Mouse (Mus musculus) thymus, adult 18-20 months (tissue): ENCODE data around the gene Ap2a2.
"Not testable (repeated sequence)": the region's sequence is repeated elsewhere in the genome, so short reads cannot be mapped to it uniquely, and the experiment has no call there.

Experiments used
- DNase-seq, 2 experiments: peaks; one replicate each; pipeline ENCODE4 v3.0.0; 2022; ENCODE audit warnings: mixed read lengths in 2 of 2

Gene Ap2a2

DNA sequence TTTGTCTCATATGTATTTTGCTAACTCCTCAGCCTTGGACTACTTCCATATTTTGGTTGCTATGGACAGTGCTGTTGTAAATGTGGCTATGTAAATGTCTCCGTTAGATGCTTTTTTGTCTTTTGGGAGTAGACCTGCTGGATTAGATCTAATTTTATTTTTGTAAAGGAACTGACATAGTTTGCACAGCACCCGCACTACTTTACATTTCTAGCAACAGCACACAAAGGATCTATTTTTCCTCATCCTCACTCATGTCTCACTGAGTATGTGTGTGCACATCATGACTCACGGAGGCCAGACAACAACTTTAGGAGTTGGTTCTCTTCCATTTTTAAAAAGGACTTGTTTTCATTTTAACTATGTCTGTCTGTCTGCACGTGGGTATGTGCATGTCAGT lies 45.7 kb downstream of the Ap2a2 start:
- no peak for DNase-seq

DNA sequence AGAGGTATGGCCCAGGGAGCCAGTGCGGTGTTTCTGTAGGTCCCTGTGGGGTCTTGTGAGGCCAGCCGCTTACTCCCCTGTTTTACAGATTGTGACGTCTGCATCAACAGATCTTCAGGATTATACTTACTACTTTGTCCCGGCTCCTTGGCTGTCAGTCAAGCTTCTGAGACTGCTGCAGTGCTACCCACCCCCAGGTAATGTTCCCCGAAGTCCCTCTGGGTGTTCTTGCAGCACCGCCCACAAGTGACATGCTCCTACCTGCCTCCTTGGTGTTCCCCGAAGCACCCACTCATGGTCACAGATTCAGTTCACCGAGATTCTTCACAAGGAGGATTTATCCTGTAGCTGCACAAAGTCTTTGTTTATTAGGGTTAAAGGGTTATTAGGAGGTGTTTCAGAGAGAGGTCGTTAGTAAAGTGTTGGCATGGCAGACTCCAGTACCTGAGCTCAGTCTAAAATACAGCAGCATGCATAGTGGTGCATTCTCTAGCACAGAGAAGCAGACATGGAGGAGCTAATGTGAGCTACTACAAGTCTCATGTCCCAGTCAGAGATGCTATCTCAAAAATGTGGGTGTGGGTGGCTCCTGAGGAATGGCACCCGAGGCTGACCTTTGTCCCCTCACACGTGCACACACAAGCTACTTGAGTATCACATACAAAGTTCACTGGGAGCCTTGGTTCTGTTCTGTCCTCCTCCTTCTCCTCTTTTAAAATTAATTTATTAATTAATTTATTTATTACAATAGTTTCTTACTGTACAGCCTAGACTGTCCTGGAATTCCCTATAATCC lies 47.9 kb downstream of the Ap2a2 start:
- no peak for DNase-seq

DNA sequence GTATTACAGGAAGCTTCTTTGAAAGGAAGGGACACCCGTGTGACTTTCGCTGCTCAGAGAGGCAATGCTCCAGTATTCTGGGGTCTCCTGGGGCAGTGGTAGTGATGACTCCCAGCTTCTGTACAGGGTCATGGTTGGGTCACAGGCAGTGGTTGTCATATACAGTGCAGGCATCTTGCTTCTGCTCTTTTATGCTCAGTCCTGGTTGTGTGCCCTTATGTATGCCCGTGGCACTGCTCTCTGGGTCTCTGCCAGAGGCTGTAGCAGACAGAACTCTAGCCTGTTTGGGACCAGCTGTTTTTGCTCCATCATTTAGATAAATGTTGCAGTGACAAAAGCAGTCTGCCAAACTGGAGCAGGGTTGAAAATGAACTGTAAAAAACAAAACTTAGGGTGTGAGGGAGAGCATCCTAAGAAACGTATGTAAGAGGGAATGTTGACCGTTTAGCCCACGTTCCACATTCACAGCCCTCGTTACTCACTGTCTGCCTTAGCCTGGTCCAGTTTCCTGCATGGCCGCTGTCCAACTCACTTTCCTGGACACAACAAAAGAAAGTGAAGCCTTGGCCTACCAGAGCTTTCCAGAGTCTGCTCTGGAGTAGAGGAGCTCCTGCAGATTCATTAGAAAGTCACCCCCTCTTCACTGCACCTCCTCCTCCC lies 49.9 kb downstream of the Ap2a2 start:
- DNase-seq, result no peak

DNA sequence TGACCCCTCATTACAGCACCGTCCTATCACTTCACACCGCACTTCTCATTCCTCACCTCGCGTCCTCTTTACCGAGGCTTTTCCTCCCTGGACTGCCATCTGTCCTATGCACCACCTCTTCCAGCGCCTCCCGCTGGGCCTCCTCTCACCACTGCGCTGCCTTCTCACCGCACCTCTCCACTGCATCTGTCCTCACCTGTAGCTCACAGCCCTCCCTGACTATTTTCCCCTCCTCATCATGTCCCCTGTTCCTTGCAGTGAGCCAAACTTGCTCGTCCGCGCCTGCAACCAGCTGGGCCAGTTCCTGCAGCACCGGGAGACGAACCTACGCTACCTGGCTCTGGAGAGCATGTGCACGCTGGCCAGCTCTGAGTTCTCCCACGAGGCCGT lies 50.4 kb downstream of the Ap2a2 start:
- DNase-seq, result no peak

DNA sequence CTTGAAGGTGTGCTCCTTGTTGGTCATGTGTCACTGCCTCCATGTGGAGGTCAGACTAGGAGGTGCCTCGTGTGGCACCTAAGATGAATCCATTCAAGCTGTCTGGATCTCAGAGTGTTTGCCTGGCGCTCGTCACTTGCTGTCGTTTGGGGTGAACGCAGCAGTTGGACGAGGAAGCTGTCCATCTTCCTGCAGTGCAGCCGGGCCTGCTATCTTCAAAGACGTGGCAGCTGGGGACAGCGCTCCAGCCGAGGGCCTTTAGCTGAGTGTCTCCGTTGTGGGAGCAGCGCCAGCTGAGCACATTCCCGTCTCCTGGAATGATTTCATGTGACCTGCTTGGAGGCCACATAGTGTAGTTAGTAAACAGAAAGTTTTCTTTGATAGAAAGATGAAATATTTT lies 50.8 kb downstream of the Ap2a2 start:
- DNase-seq, result no peak

DNA sequence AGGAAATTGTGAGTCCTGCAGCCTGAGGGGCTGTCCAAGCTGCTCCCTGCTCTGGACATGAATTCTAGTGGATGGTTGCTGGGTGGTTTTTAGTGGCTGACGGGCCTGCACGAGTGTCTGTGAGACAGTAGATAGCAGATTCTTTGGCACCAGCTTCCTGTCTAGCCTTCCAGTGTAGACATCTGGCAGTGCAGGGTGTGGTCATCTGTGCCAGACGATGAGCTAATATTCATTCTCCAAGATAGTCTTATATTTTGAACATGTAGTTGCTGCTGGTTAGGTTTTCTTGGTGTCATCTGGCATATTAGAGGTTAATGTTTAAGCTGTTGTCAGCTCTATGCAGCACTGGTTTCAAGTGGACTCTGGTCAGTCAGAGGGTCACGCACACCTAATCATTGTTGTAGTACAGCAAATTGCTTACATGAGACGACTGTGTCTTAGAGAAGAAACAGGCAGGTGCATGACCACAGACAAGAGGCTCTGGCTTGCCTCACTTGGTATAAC lies 52.4 kb downstream of the Ap2a2 start:
- no peak for DNase-seq

DNA sequence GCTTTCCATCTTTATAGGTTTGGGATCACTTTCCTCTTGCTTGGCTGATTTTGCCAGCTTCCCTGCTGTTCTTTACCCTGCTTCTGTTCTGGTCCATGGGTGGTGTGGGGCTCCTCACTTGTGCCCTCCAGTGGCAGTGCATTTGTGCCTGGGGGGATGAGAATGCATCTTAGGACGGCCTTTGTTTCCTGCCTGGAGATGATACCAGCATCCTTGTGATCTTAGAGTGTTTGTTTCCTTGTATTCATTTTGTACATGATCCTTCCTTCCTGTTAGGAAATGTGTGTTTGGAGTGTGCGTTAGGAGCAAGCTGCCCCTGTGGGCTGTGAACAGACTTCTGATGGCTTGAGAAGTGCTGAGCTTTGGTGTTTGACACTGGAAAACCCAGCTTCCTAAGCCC lies 62.2 kb downstream of the Ap2a2 start:
- DNase-seq, result no peak

DNA sequence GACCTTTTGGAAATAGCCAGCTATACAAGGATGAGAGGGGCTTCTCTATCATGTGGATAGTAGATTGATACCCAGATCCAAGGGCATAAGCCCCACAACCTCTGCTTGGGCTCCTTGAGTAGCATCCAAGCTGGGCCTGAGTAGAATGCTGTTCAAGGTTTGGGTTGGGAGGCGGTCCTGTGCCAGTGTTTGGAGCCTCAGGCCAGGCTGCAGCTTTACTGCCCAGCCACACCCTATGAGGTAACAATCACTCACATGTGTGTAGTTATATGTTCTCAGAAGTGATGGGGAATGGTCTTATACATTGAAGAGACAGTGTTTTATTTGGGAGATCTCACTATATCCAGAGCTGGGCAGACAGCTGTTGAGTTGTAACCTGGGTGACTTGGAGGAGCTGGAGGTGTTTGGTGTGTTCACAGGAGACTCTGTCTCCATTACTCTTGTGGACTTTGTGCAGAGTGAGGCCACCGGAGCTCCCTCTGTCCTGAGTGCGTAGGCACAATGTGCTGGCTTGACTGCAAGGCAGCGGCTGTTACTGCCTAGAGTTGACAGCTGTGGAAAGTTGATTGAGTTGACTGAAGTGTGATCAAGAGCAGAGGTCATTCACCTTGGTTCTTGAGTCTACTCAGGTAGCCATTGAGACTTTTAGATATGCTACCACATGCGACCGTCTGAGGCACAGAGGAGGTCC lies 63.3 kb downstream of the Ap2a2 start:
- no peak for DNase-seq

DNA sequence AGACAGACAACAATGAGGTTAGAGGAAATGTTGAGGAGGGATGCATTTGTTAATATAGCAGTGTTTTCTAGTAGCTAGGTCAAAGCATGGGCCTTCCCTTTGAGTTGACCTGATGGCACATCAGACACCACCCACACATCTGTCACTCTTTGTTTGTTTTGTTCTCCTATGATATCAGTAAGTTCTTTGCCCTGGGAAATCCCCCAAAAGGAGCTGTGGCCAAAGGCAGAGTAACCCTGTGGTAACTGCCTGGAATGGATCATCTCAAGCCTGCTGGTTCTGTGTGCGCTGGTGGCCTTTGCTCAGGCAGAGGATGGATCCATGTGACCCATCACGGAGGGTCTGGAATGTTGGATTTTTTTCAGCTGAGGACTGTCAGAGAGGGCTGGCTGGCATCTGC lies 66.0 kb downstream of the Ap2a2 start:
- DNase-seq, result no peak

DNA sequence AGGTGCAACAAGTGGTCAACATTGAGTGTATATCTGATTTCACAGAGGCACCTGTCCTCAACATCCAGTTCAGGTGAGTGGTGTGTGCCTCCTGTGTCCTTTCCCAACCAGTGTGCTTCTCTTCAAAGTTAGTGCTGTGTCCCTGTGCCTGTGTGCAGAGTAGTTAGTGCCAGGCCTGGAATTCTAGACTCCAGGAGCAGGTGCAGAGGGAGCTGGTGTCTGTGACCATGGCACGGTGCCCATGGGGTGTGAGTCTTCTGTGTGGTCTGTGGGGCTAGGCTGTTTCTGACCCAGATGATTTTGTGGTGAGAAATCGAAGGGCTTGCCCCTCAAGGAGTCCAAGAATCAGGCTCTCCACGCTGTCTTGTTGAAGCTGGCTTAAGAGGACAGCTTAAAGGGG lies 67.3 kb downstream of the Ap2a2 start:
- DNase-seq, result no peak

DNA sequence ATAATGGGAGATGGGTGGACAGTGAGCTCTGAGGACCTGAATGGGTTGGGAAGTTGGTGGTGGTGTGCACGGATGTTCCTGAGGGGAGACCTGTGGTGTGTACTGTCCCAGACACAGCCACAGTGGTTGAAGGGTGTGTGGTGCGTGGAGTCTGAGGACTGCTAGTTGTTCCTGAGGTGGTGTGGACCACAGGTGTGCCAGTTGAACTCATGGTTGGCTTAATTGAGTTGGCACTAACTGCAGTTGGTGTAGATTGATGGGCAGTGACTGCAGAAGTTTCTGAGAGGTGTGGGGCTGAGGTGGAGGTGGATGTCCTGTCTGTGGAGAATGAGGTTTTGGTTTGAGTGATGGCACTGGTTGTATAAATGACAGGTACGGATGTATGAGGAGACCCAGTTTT lies 76.1 kb downstream of the Ap2a2 start:
- DNase-seq, result peak in 1 of 2 experiments; percentile 16

DNA sequence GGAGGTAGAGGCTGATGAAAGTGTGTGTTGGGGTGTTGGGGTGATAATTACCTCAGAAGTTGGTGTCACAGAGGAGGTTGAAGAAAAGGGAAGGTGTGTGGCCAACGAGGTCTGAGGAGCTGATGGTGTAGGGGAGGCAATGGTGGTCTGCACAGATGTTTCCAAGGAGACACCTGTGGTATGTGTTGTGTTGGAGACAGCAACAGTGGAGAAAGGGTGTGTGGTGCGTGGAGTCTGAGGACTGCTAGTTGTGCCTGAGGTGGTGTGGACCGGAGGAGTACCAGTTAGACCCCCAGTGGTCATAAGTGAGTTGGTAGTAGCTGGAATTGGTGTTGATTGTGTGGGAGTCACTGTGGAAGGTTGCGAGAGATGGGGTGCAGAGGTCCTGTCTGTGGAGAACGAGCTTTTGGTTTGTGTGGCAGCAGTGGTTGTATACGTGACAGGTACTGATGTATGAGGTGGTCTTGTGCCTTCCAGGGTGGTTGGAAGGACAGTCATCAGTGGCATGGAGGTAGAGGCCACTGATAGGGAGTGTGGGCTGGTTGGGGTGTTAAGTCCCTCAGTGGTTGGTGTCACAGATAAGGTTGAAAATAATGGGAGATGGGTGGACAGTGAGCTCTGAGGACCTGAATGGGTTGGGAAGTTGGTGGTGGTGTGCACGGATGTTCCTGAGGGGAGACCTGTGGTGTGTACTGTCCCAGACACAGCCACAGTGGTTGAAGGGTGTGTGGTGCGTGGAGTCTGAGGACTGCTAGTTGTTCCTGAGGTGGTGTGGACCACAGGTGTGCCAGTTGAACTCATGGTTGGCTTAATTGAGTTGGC lies 76.8 kb downstream of the Ap2a2 start:
- not testable (repeated sequence) for DNase-seq

DNA sequence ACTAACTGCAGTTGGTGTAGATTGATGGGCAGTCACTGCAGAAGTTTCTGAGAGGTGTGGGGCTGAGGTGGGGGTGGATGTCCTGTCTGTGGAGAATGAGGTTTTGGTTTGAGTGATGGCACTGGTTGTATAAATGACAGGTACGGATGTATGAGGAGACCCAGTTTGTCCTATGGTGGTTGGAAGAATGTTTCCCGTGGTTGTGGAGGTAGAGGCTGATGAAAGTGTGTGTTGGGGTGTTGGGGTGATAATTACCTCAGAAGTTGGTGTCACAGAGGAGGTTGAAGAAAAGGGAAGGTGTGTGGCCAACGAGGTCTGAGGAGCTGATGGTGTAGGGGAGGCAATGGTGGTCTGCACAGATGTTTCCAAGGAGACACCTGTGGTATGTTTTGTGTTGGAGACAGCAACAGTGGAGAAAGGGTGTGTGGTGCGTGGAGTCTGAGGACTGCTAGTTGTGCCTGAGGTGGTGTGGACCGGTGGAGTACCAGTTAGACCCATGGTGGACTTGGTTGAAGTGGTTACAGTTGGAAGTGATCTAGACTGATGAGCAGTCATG lies 77.4 kb downstream of the Ap2a2 start:
- not testable (repeated sequence) for DNase-seq

DNA sequence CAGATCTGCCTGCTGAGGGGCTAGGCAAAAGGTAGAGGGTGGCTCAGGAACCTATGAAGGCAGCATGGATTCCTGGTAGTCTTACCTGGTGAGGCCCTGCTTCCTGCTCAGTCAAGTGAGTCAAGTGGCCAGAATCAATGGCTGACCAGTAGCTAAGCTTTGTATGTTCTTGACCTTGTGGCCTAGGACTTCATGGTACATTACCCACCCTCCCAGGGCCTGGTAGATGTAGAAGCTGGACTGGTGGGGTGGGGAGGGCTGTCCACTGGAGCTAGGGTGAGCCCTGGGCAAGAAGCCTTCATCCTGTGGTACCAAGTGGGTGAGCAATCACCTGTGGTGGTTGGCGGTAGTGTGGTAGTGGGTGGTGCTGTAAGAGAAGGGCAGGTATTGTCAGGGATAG lies 80.4 kb downstream of the Ap2a2 start:
- no peak for DNase-seq

DNA sequence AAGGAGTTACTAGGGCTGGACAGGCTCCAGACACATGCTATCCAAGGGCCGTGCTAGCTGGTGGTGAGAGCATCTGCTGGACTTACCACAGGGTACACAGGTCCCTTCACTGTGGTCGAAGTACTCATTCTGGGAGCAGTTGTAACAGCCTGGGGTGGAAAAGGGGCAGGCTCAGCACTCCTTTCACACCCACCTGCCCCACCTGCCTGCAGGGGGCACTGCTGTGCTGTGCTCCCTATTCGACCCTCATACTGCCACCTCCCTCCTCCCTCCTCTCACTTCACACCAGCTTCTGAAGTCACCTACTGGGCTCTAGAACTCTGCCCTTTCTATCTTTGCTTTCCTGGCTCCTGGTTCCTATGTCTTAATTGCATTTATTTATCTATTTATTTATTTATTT lies 81.2 kb downstream of the Ap2a2 start:
- no peak for DNase-seq

DNA sequence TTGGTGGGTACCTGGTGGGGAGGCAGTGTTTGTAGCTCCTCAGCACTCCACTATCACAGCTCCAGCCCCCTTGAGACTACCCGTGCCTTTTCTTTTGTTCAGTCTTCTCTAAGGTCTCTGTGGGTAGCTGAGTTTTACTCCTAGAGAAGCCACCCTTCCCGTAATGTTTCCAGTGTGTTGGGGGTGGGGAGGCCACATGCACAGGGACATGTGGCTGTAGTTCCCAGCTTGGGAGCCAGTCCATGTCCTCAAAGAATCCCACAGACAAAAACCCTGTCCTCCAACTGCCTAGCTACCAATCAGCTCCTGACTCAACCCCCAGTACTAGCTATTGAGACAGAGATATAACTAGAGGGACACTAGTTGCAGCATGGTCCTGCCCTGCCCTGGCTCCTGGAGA lies 85.1 kb downstream of the Ap2a2 start:
- DNase-seq, result no peak

DNA sequence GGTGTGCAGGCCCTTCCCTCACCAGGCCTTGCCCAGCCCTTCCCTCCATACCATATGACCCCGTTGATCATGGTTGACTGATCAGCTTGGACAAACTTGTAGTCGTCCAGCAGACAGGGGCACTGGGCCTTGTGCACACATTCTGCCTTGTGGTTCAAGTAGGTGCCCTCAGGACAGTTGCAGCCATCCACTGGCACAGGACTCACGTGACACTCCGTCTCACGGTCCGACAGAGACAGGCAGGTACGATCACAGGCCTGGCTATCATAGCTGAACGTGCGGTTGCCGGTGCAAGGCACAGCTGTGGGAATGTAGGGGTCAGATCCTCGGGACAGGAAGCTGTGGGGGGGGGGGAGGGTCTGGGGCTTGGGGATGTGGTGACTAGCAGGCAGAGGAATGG lies 85.8 kb downstream of the Ap2a2 start:
- no peak for DNase-seq

DNA sequence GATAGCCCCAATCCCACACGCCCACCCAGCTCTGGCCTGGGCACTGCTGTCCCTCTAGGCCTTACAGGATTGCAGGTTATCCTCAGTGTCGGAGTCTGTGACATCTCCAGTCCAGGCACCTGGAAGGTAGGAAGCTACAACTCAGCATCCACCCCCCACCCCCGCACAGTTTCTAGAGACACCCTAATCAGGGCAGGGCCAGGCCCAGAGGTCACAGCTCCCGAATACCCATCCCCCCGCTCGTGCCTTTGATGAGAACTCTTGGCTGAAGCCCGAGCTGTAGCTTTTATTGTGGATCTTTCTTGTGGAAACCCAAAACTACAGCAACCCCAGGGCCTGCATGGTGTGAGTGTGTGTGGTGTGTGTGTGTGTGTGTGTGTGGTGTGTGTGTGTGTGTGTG lies 90.2 kb downstream of the Ap2a2 start:
- no peak for DNase-seq

DNA sequence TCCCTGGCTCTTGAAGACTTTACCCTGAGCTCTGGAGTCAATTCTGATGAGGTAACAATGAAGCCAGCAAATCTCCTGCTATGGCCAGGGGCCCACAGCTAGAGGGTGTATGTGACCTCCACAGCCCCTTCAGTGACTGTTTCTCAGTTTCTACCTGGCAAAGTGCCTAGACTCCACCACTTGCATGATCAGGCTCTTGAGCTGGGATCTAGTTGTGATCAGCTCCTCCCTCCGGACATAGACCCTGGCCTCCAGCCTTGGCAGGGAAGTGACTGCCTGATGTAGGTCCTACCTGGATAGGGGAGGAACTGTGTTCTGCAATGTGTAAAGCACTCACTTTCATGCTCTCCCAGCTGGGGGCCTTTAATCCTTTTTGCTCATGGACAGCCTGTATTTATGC lies 98.4 kb downstream of the Ap2a2 start:
- no peak for DNase-seq

DNA sequence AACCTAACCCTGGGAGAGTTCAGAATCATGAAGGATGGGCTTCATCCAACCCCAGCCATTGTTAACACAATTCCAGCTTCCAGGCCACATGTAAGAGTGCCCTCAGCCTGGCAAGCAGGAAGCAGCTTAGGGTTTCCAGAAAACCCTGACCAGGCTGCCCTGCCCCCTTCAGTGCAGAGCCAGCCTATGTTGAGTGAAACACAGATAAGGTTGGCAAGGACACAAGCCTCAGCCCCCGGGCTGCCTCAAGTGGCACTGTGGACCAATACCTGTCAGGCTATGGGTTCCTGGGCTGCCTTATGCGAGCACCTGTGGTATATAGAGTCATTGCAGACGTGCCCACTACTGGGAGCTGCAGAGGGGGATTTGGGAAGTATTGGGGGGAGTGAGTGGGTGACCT lies 99.5 kb downstream of the Ap2a2 start:
- DNase-seq, result no peak

DNA sequence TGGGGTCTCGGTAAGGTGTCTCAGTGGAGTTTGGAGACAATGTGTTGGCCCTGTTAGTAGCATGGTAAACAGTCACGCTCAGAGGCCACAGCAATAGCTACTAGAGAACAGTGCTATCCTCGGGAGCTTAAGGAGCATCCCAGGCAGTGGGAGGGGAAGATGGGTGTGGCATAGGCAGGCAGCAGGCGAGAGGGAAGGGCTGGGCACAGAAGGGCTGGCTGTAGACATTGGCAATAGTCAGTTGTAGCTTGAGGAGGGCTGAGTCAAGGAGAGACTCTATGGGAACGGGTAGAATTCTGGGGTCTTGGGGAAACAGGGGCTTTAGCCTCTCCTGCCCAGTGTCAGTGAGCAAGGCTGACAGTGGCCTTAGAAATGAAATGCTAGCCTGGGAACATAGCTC lies 100.2 kb downstream of the Ap2a2 start:
- no peak for DNase-seq

DNA sequence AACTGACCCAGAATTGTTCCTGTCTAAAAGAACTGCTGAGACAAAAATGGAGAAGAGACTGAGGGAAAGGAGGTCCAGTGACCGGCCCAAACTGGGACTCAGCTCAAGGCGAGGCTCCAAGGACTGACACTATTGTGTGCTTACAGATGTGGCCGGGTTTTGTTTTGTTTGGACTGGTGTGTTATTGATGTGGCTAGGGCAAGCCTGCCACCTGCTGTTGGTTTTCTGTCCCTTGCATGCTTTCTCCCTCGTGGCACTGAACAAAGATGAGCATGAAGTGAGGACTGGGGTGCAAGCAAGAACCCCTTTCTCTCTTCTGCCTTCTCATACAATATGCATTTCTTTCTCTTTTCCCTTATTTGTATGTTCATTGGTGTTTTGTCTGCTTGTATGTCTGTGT lies 104.2 kb downstream of the Ap2a2 start:
- DNase-seq, result no peak

DNA sequence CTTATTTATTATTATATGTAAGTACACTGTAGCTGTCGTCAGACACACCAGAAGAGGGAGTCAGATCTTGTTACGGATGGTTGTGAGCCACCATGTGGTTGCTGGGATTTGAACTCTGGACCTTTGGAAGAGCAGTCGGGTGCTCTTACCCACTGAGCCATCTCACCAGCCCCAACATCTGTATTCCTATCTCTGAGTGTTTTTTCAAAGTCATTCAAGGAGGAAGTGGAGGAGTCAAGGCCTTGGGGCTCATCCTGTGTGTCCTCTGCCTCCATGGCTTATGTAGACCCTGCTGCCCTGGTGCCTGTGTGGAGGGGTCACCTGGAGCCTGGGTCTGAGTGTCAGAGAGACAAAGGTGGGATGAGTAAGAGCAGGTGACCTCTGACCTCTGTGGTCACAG lies 107.1 kb downstream of the Ap2a2 start:
- not testable (repeated sequence) for DNase-seq
